Mouse (Mus musculus) neural tube, embryonic 12.5 days (tissue): ENCODE measurements around the gene Tfap2b. TPM values are rescaled to one million over a fixed set of nuclear protein-coding genes. Genes with fewer than 3 reads are reported as not detected.

ENCODE experiments used
- ATAC-seq: fragments of 200-750 bp; cut with Nextera tagmentation; 2 replicates; pipeline ENCODE4 v1.8.0; 2017; ENCODE audit warnings: low read depth, mild to moderate bottlenecking, moderate TSS enrichment, moderate library complexity; ENCODE audit not compliant: low FRiP score
- H3K27ac ChIP-seq: fragments of 300-500 bp; sonication (generic); 2 replicates; pipeline ENCODE4 v1.5.1; 2016
- H3K27me3 ChIP-seq: fragments of 300-500 bp; sonication (generic); replicated peaks from 2 replicates; pipeline ENCODE4 v1.6.1; 2016; ENCODE audit warnings: mild to moderate bottlenecking
- H3K36me3 ChIP-seq: fragments of 300-500 bp; sonication (generic); 2 replicates; pipeline ENCODE4 v1.6.1; 2016; ENCODE audit warnings: mild to moderate bottlenecking
- H3K4me1 ChIP-seq: fragments of 300-500 bp; sonication (generic); 2 replicates; pipeline ENCODE4 v1.6.1; 2016
- H3K4me2 ChIP-seq: fragments of 300-500 bp; sonication (generic); replicated peaks from 2 replicates; pipeline ENCODE4 v1.6.1; 2016; ENCODE audit warnings: mild to moderate bottlenecking
- H3K4me3 ChIP-seq: fragments of 300-500 bp; sonication (generic); 2 replicates; pipeline ENCODE4 v1.5.1; 2016
- H3K9ac ChIP-seq: fragments of 300-500 bp; sonication (generic); 2 replicates; pipeline ENCODE4 v1.6.1; 2016; ENCODE audit warnings: mild to moderate bottlenecking
- H3K9me3 ChIP-seq: fragments of 300-500 bp; sonication (generic); 2 replicates; pipeline ENCODE4 v1.6.1; 2016; ENCODE audit warnings: mild to moderate bottlenecking
- WGBS: fragments of 180-500 bp; shearing (Covaris S2); methylation state at CpG from one replicate; pipeline ENCODE4 v1.1.7; 2016; 5-methylcytosine and 5-hydroxymethylcytosine counted together
- polyA plus RNA-seq: library from polyadenylated mRNA; unstranded; fragments of >200 nt; fragmentation: Nextera tagmentation; extraction: Ambion mirVana; gene quantifications from 2 replicates; pipeline ENCODE4 v1.2.1, GENCODE M21; 2016

The Tfap2b gene
- 78.6 and 88.6 TPM in 2 replicates for polyA plus RNA-seq

- Histone ChIP-seq H3K4me1 (no peaks in the 10 kb centered on the region), H3K4me3 (peak within 1 kb of the TSS; percentile 50), H3K27ac (0 out of 2 replicates have a peak within 1 kb of the TSS, but pooled peaks have one; percentile 37), H3K9me3 (no peaks in the 10 kb centered on the region), H3K4me2 (peak within 1 kb of the TSS; percentile 61), H3K36me3 (no peaks in the 10 kb centered on the region), H3K9ac (peak within 1 kb of the TSS; percentile 77), H3K27me3 (peaks cover 41% of the 10 kb centered on the region)
- peak; percentile 59 for ATAC-seq
- WGBS, result 2% methylated on average over 26 of the region's 26 CpGs
These were observed at the start of gene Tfap2b for GRCm38 (mm10) chr1:19208641-19209358. TSS of gene Tfap2b (plus strand) at chr1:19208914.

- H3K9me3 ChIP-seq, result no peaks in the 10 kb centered on the region
- 13% methylated on average over 4 of the region's 4 CpGs for WGBS
- ATAC-seq, result no peak
- no peaks in the 10 kb centered on the region for H3K36me3 ChIP-seq
- no peaks in the 10 kb centered on the region for H3K4me1 ChIP-seq
- H3K4me3 ChIP-seq, result no peak overlapping the region
- no peak overlapping the region for H3K27ac ChIP-seq
- no peak overlapping the region for H3K4me2 ChIP-seq
- no peak overlapping the region for H3K9ac ChIP-seq
- no peaks in the 10 kb centered on the region for H3K27me3 ChIP-seq
These were observed 29.8 kb upstream of the Tfap2b start for GRCm38 (mm10) chr1:19178742-19179397.

- peaks cover 15% of the 10 kb centered on the region for H3K27me3 ChIP-seq
- H3K27ac ChIP-seq, result no peak overlapping the region
- H3K4me1 ChIP-seq, result no peaks in the 10 kb centered on the region
- H3K4me2 ChIP-seq, result peak overlapping the region; percentile 60
- H3K4me3 ChIP-seq, result peak overlapping the region; percentile 9; the same call in 1 of the 2 replicates
- 0 out of 2 replicates have a peak, but pooled peaks have one; percentile 57 for ATAC-seq
- WGBS, result 2% methylated on average over 12 of the region's 12 CpGs
- H3K36me3 ChIP-seq, result no peaks in the 10 kb centered on the region
- H3K9ac ChIP-seq, result no peak overlapping the region
- H3K9me3 ChIP-seq, result no peaks in the 10 kb centered on the region
These were observed 3.1 kb upstream of the Tfap2b start for GRCm38 (mm10) chr1:19205649-19206048.

- WGBS, result under 1% methylated on average over 7 of the region's 7 CpGs
- Histone ChIP-seq H3K4me2 (peak overlapping the region; percentile 60), H3K36me3 (no peaks in the 10 kb centered on the region), H3K4me3 (no peak overlapping the region), H3K4me1 (no peaks in the 10 kb centered on the region), H3K9me3 (no peaks in the 10 kb centered on the region), H3K9ac (no peak overlapping the region), H3K27me3 (peaks cover 20% of the 10 kb centered on the region), H3K27ac (no peak overlapping the region)
- ATAC-seq, result 0 out of 2 replicates have a peak, but pooled peaks have one; percentile 23
These were observed 2.5 kb upstream of the Tfap2b start for GRCm38 (mm10) chr1:19206194-19206593.

GRCm38 (mm10) chr1:19207611-19208010 lies 1.1 kb upstream of the Tfap2b start:
- no peak overlapping the region for H3K27ac ChIP-seq

GRCm38 (mm10) chr1:19209359-19209745 lies 638 bp downstream of the Tfap2b start:
- Histone ChIP-seq H3K27me3 (peaks cover 46% of the 10 kb centered on the region), H3K27ac (no peak overlapping the region), H3K4me2 (peak overlapping the region; percentile 61), H3K4me3 (peak overlapping the region; percentile 50), H3K36me3 (no peaks in the 10 kb centered on the region), H3K9me3 (no peaks in the 10 kb centered on the region), H3K9ac (peak overlapping the region; percentile 77), H3K4me1 (no peaks in the 10 kb centered on the region)
- ATAC-seq, result no peak
- under 1% methylated on average over 10 of the region's 10 CpGs for WGBS

More at GRCm38 (mm10) chr1:19207611-19208010, 1.1 kb upstream of the Tfap2b start:
- H3K9ac ChIP-seq, result no peak overlapping the region
- no peak for ATAC-seq
- no peaks in the 10 kb centered on the region for H3K9me3 ChIP-seq
- peak overlapping the region; percentile 25; the same call in 1 of the 2 replicates for H3K4me2 ChIP-seq
- H3K27me3 ChIP-seq, result peaks cover 31% of the 10 kb centered on the region
- H3K4me1 ChIP-seq, result no peaks in the 10 kb centered on the region
- no peak overlapping the region for H3K4me3 ChIP-seq
- 3% methylated on average over 4 of the region's 4 CpGs for WGBS
- H3K36me3 ChIP-seq, result no peaks in the 10 kb centered on the region

- peak overlapping the region; percentile 61 for H3K4me2 ChIP-seq
- H3K27ac ChIP-seq, result 0 out of 2 replicates have a peak overlapping the region, but pooled peaks have one; percentile 37
- H3K9ac ChIP-seq, result peak overlapping the region; percentile 77
- ATAC-seq, result no peak
- H3K9me3 ChIP-seq, result no peaks in the 10 kb centered on the region
- H3K27me3 ChIP-seq, result peaks cover 50% of the 10 kb centered on the region
- H3K36me3 ChIP-seq, result no peaks in the 10 kb centered on the region
- no peaks in the 10 kb centered on the region for H3K4me1 ChIP-seq
- peak overlapping the region; percentile 50 for H3K4me3 ChIP-seq
- under 1% methylated on average over 31 of the region's 31 CpGs for WGBS
These were observed 1.1 kb downstream of the Tfap2b start for GRCm38 (mm10) chr1:19209776-19210175.

- Histone ChIP-seq H3K4me2 (peak overlapping the region; percentile 61), H3K4me1 (no peaks in the 10 kb centered on the region), H3K9ac (peak overlapping the region; percentile 77), H3K4me3 (peak overlapping the region; percentile 50), H3K36me3 (no peaks in the 10 kb centered on the region), H3K27ac (peak overlapping the region; percentile 42; the same call in 1 of the 2 replicates), H3K9me3 (no peaks in the 10 kb centered on the region), H3K27me3 (peaks cover 56% of the 10 kb centered on the region)
- ATAC-seq, result no peak
- WGBS, result under 1% methylated on average over 30 of the region's 30 CpGs
These were observed 1.7 kb downstream of the Tfap2b start for GRCm38 (mm10) chr1:19210215-19211032.

GRCm38 (mm10) chr1:19211033-19211405 lies 2.3 kb downstream of the Tfap2b start:
- Histone ChIP-seq H3K36me3 (no peaks in the 10 kb centered on the region), H3K4me1 (no peaks in the 10 kb centered on the region), H3K9ac (peak overlapping the region; percentile 77), H3K27me3 (peaks cover 62% of the 10 kb centered on the region), H3K4me3 (peak overlapping the region; percentile 50), H3K9me3 (no peaks in the 10 kb centered on the region), H3K27ac (peak overlapping the region; percentile 37; the same call in 1 of the 2 replicates), H3K4me2 (peak overlapping the region; percentile 61)
- WGBS, result under 1% methylated on average over 8 of the region's 8 CpGs
- ATAC-seq, result no peak

GRCm38 (mm10) chr1:19211546-19212154 lies 2.9 kb downstream of the Tfap2b start:
- peak overlapping the region; percentile 0; the same call in 1 of the 2 replicates for H3K9ac ChIP-seq
- no peaks in the 10 kb centered on the region for H3K36me3 ChIP-seq
- WGBS, result 2% methylated on average over 15 of the region's 15 CpGs
- peaks cover 68% of the 10 kb centered on the region for H3K27me3 ChIP-seq
- H3K27ac ChIP-seq, result no peak overlapping the region
- ATAC-seq, result peak; percentile 41
- no peaks in the 10 kb centered on the region for H3K9me3 ChIP-seq
- H3K4me3 ChIP-seq, result peak overlapping the region; percentile 50
- H3K4me2 ChIP-seq, result peak overlapping the region; percentile 61
- no peaks in the 10 kb centered on the region for H3K4me1 ChIP-seq

- Histone ChIP-seq H3K27ac (no peak overlapping the region; the same call in 1 of the 2 replicates), H3K36me3 (no peaks in the 10 kb centered on the region), H3K4me3 (peak overlapping the region; percentile 41), H3K9ac (peak overlapping the region; percentile 40; the same call in 1 of the 2 replicates), H3K27me3 (peaks cover 73% of the 10 kb centered on the region), H3K9me3 (no peaks in the 10 kb centered on the region), H3K4me1 (no peaks in the 10 kb centered on the region), H3K4me2 (peak overlapping the region; percentile 61)
- no peak for ATAC-seq
- WGBS, result 0% methylated on average over 4 of the region's 4 CpGs
These were observed 4.0 kb downstream of the Tfap2b start for GRCm38 (mm10) chr1:19212691-19213090.
